Mouse (Mus musculus) cortical plate, adult 2 months (tissue): ENCODE results near the gene Ubac2.

Experiments
- CTCF ChIP-seq: fragments of 200-500 bp; IDR thresholded peaks from 2 replicates; pipeline ENCODE4 v1.5.1; 2011; ENCODE audit warnings: mild to moderate bottlenecking, control low read depth, low read length; ENCODE audit not compliant: insufficient read depth; ENCODE audit errors: extremely low read depth
- POLR2A ChIP-seq: fragments of 200-500 bp; IDR thresholded peaks from 2 replicates; pipeline ENCODE4 v1.6.1; 2011; ENCODE audit warnings: mild to moderate bottlenecking, low read length, control low read depth; ENCODE audit not compliant: insufficient read depth; ENCODE audit errors: extremely low read depth

- no peak for TF ChIP-seq POLR2A
- TF ChIP-seq CTCF = no peak
Measured at GRCm38 (mm10) chr14:121926901-121927300, 48.5 kb downstream of the Ubac2 start.
